Mouse (Mus musculus): Measurements from ENCODE around the gene Zfp609. TPM values are rescaled to one million over a fixed set of nuclear protein-coding genes. Genes with fewer than 3 reads are reported as not detected.

The Zfp609 gene
- polyA plus RNA-seq, 1 experiment from 2014 or later = 1.4 TPM

DNA sequence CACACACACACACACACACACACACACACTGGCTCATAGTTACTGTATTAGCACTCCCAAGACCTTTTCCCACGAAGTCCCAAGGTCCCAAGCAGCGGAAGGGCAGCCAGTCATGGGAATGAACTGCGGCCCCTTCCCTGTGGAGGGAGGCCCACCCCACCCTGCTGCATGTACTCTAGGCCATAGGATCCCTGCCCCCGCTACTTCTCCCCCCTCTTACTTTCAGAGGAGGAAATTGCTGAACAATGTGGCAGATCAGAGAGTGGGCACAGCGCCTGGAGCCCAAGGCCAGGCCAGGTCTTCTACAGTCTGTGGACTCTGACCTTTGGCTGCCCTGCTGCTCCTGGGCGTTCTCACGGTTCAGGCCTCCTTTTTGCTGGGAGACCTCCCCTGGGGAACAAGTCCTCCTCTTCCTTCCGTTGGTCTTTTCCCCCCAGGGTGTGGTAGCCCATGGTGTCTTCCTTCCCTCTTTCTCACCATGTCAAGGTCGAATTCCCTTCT lies 155.9 kb downstream of the Zfp609 start:
- H3K36me3 ChIP-seq (ENCODE audit: control insufficient read depth, insufficient read depth) = no peaks in the 10 kb centered on the region
- no peaks in the 10 kb centered on the region for H3K27me3 ChIP-seq (ENCODE audit: control insufficient read depth, insufficient read depth, low read depth, low read length)
- no peaks in the 10 kb centered on the region for H3K9me3 ChIP-seq (replicated peaks; ENCODE audit: control insufficient read depth, low read length)
- peaks cover 12% of the 10 kb centered on the region for H3K4me1 ChIP-seq (ENCODE audit: control insufficient read depth, low read depth, low read length)
- no peak overlapping the region for H3K27ac ChIP-seq (ENCODE audit: low read length)
- H3K9ac ChIP-seq (ENCODE audit: low read depth, low read length) = no peak overlapping the region
- peak; percentile 5; the same call in 1 of the 2 replicates for ATAC-seq (ENCODE audit: low read depth)
- no peak overlapping the region for H3K4me3 ChIP-seq (ENCODE audit: low read depth, low read length)
- no peak overlapping the region for H3K4me2 ChIP-seq (ENCODE audit: low read depth, low read length)
- 33% methylated on average over 9 of the region's 9 CpGs for WGBS (ENCODE audit: insufficient replicate concordance)

DNA sequence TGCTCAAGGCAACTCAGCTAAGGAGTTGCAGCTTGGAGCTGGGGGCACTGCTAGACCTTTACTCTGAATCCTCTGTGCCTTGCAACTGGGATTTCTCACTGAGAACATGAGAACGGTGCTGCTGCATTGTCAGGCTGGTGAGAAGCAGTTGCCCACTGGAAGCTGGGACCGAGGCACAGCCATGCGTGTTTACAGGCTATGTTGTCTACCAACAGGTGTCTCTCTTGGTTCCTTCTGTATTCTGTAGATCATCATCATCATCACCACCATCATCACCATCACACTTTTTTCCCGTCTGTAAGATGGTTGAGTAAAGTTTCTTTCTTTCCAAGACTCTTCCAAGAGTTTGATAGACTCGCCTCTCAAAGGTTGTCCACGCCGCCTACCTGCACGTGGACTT lies 159.7 kb downstream of the Zfp609 start, which contains the start of gene Oaz2:
TSS of gene Oaz2 (plus strand) at position 301 of the 400 bp plus-strand sequence.
- no peak within 1 kb of the TSS for H3K4me3 ChIP-seq (ENCODE audit: low read depth, low read length)
- H3K4me1 ChIP-seq (ENCODE audit: control insufficient read depth, low read depth, low read length) = peaks cover 5% of the 10 kb centered on the region
- 77% methylated on average over 8 of the region's 8 CpGs for WGBS (ENCODE audit: insufficient replicate concordance)
- H3K9ac ChIP-seq (ENCODE audit: low read depth, low read length) = no peak within 1 kb of the TSS
- H3K27me3 ChIP-seq (ENCODE audit: control insufficient read depth, insufficient read depth, low read depth, low read length) = no peaks in the 10 kb centered on the region
- ATAC-seq (ENCODE audit: low read depth) = no peak
- no peak within 1 kb of the TSS for H3K27ac ChIP-seq (ENCODE audit: low read length)
- H3K4me2 ChIP-seq (ENCODE audit: low read depth, low read length) = no peak within 1 kb of the TSS
- no peaks in the 10 kb centered on the region for H3K36me3 ChIP-seq (ENCODE audit: control insufficient read depth, insufficient read depth)
- H3K9me3 ChIP-seq (replicated peaks; ENCODE audit: control insufficient read depth, low read length) = no peaks in the 10 kb centered on the region

DNA sequence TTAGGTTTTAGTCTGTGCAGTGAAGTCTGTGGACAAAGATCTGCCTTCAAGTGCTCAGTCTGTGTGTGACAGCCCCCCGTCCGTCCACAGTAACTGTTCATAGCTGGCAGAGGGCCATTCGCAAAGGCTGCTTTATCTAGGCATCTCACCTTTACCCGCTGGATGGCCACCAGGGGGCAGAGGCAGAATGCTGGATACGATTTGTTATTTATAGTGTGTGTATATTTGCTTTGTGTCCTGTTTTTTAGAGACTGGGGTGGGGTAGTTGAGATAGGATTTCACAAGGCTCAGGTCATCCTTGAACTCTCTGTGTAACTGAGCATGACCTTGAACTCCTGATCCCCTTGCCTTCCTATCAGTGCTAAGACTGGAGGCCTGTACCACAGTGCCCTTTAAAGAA lies 161.3 kb downstream of the Zfp609 start:
- Histone ChIP-seq H3K27ac (ENCODE audit: low read length) (no peak overlapping the region), H3K4me3 (ENCODE audit: low read depth, low read length) (no peak overlapping the region), H3K9ac (ENCODE audit: low read depth, low read length) (no peak overlapping the region), H3K36me3 (ENCODE audit: control insufficient read depth, insufficient read depth) (no peaks in the 10 kb centered on the region), H3K4me1 (ENCODE audit: control insufficient read depth, low read depth, low read length) (no peaks in the 10 kb centered on the region; the same call in 1 of the 2 replicates), H3K4me2 (ENCODE audit: low read depth, low read length) (no peak overlapping the region), H3K27me3 (ENCODE audit: control insufficient read depth, insufficient read depth, low read depth, low read length) (no peaks in the 10 kb centered on the region), H3K9me3 (replicated peaks; ENCODE audit: control insufficient read depth, low read length) (no peaks in the 10 kb centered on the region)
- WGBS (ENCODE audit: insufficient replicate concordance) = 8% methylated on average over 5 of the region's 5 CpGs
- ATAC-seq (ENCODE audit: low read depth) = 0 out of 2 replicates have a peak, but pooled peaks have one; percentile 41

DNA sequence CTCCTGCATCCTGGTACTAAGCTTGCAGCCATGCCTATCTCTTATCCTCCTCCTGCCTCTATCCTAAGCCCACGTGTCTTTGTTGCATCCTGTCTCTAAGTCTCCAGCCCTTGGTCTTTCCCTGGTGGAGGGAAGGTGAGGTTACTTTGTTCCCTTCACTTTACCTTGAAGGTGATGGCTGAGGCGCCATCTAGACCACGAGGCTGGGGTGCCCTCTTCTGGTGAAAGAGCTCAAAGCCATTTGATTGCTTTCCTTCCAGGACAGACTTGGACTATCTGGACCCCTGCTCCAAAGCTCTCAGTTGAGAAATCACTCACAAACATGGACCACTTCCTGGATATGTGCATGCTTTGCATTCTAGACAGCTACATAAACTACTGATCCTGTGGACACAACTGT lies 163.2 kb downstream of the Zfp609 start:
- Histone ChIP-seq H3K4me2 (ENCODE audit: low read depth, low read length) (no peak overlapping the region), H3K9me3 (replicated peaks; ENCODE audit: control insufficient read depth, low read length) (no peaks in the 10 kb centered on the region), H3K27ac (ENCODE audit: low read length) (no peak overlapping the region), H3K4me1 (ENCODE audit: control insufficient read depth, low read depth, low read length) (no peaks in the 10 kb centered on the region; the same call in 1 of the 2 replicates), H3K4me3 (ENCODE audit: low read depth, low read length) (no peak overlapping the region), H3K36me3 (ENCODE audit: control insufficient read depth, insufficient read depth) (no peaks in the 10 kb centered on the region), H3K27me3 (ENCODE audit: control insufficient read depth, insufficient read depth, low read depth, low read length) (no peaks in the 10 kb centered on the region), H3K9ac (ENCODE audit: low read depth, low read length) (no peak overlapping the region)
- no peak for ATAC-seq (ENCODE audit: low read depth)
- WGBS (ENCODE audit: insufficient replicate concordance) = 3% methylated on average over 3 of the region's 3 CpGs

- no peak overlapping the region for H3K9ac ChIP-seq (ENCODE audit: low read depth, low read length)
- no peak overlapping the region for H3K4me2 ChIP-seq (ENCODE audit: low read depth, low read length)
- 50% methylated on average over 1 of the region's 1 CpGs for WGBS (ENCODE audit: insufficient replicate concordance)
- no peak overlapping the region for H3K27ac ChIP-seq (ENCODE audit: low read length)
- no peak for ATAC-seq (ENCODE audit: low read depth)
- H3K9me3 ChIP-seq (replicated peaks; ENCODE audit: control insufficient read depth, low read length) = no peaks in the 10 kb centered on the region
- H3K4me1 ChIP-seq (ENCODE audit: control insufficient read depth, low read depth, low read length) = no peaks in the 10 kb centered on the region; the same call in 1 of the 2 replicates
- no peak overlapping the region for H3K4me3 ChIP-seq (ENCODE audit: low read depth, low read length)
- no peaks in the 10 kb centered on the region for H3K27me3 ChIP-seq (ENCODE audit: control insufficient read depth, insufficient read depth, low read depth, low read length)
- H3K36me3 ChIP-seq (ENCODE audit: control insufficient read depth, insufficient read depth) = no peaks in the 10 kb centered on the region
Observed at GRCm38 (mm10) chr9:65661493-65661892, 165.9 kb downstream of the Zfp609 start.

GRCm38 (mm10) chr9:65661029-65661428 lies 166.3 kb downstream of the Zfp609 start:
- H3K36me3 ChIP-seq (ENCODE audit: control insufficient read depth, insufficient read depth) = no peaks in the 10 kb centered on the region
- no peak overlapping the region for H3K27ac ChIP-seq (ENCODE audit: low read length)
- ATAC-seq (ENCODE audit: low read depth) = no peak
- no peak overlapping the region for H3K4me2 ChIP-seq (ENCODE audit: low read depth, low read length)
- no peaks in the 10 kb centered on the region for H3K27me3 ChIP-seq (ENCODE audit: control insufficient read depth, insufficient read depth, low read depth, low read length)
- H3K4me3 ChIP-seq (ENCODE audit: low read depth, low read length) = no peak overlapping the region
- no peak overlapping the region for H3K9ac ChIP-seq (ENCODE audit: low read depth, low read length)
- no peaks in the 10 kb centered on the region for H3K9me3 ChIP-seq (replicated peaks; ENCODE audit: control insufficient read depth, low read length)
- H3K4me1 ChIP-seq (ENCODE audit: control insufficient read depth, low read depth, low read length) = no peaks in the 10 kb centered on the region; the same call in 1 of the 2 replicates
- 52% methylated on average over 5 of the region's 5 CpGs for whole genome bisulfite sequencing (ENCODE audit: insufficient replicate concordance)

DNA sequence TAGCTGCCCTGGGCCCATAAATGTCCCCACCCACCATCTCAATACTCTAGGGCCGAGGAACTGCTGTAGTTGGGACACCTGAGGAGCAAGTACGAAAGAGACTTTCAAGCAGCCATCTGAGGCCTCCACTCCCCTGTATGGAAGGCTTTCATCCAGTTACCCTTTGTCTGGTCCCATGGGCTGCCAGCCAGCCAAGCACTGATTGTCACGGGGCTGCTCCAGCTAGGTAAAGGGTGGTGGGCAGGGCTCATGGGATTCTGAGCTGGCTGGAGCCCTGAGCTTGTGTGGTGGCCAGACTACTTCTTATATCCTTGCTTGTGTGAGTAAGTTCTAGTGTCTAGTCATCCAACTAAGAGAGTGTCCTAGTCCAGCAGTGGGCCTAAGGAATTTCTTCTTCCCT lies 170.1 kb downstream of the Zfp609 start:
- Histone ChIP-seq H3K27ac (ENCODE audit: low read length) (no peak overlapping the region), H3K4me3 (ENCODE audit: low read depth, low read length) (no peak overlapping the region), H3K4me1 (ENCODE audit: control insufficient read depth, low read depth, low read length) (no peaks in the 10 kb centered on the region), H3K36me3 (ENCODE audit: control insufficient read depth, insufficient read depth) (no peaks in the 10 kb centered on the region), H3K4me2 (ENCODE audit: low read depth, low read length) (no peak overlapping the region), H3K27me3 (ENCODE audit: control insufficient read depth, insufficient read depth, low read depth, low read length) (no peaks in the 10 kb centered on the region), H3K9me3 (replicated peaks; ENCODE audit: control insufficient read depth, low read length) (no peaks in the 10 kb centered on the region), H3K9ac (ENCODE audit: low read depth, low read length) (no peak overlapping the region)
- no peak for ATAC-seq (ENCODE audit: low read depth)
- WGBS (ENCODE audit: insufficient replicate concordance) = 64% methylated on average over 3 of the region's 3 CpGs

DNA sequence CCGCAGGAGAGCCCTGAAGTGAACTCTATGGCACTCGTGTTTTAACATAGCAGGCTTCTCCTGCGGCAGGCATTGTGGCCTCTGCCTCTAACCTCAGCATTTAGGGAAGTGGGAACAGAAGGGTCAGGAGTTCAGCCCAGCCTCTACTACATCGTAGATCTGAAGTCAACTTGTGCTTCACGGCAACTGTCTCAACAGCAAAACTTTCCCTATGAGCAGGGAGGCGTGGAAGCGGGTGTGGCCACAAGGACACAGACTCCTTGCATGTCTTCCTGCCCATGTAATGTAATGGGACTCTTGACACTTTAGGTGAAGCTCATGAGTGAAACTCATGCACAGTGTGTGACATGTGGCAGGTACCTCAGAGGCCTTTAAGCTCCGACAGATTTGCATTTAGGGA lies 171.8 kb downstream of the Zfp609 start:
- WGBS (ENCODE audit: insufficient replicate concordance) = 34% methylated on average over 8 of the region's 8 CpGs
- Histone ChIP-seq H3K4me2 (ENCODE audit: low read depth, low read length) (no peak overlapping the region), H3K4me3 (ENCODE audit: low read depth, low read length) (no peak overlapping the region), H3K36me3 (ENCODE audit: control insufficient read depth, insufficient read depth) (no peaks in the 10 kb centered on the region), H3K27ac (ENCODE audit: low read length) (no peak overlapping the region), H3K9me3 (replicated peaks; ENCODE audit: control insufficient read depth, low read length) (no peaks in the 10 kb centered on the region), H3K9ac (ENCODE audit: low read depth, low read length) (no peak overlapping the region), H3K27me3 (ENCODE audit: control insufficient read depth, insufficient read depth, low read depth, low read length) (no peaks in the 10 kb centered on the region), H3K4me1 (ENCODE audit: control insufficient read depth, low read depth, low read length) (no peaks in the 10 kb centered on the region)
- no peak for ATAC-seq (ENCODE audit: low read depth)

GRCm38 (mm10) chr9:65654700-65655237 lies 172.6 kb downstream of the Zfp609 start:
- no peak overlapping the region for H3K4me2 ChIP-seq (ENCODE audit: low read depth, low read length)
- H3K27me3 ChIP-seq (ENCODE audit: control insufficient read depth, insufficient read depth, low read depth, low read length) = no peaks in the 10 kb centered on the region
- ATAC-seq (ENCODE audit: low read depth) = no peak
- no peak overlapping the region for H3K27ac ChIP-seq (ENCODE audit: low read length)
- 49% methylated on average over 3 of the region's 3 CpGs for WGBS (ENCODE audit: insufficient replicate concordance)
- H3K36me3 ChIP-seq (ENCODE audit: control insufficient read depth, insufficient read depth) = no peaks in the 10 kb centered on the region
- H3K4me3 ChIP-seq (ENCODE audit: low read depth, low read length) = no peak overlapping the region
- no peaks in the 10 kb centered on the region for H3K9me3 ChIP-seq (replicated peaks; ENCODE audit: control insufficient read depth, low read length)
- no peaks in the 10 kb centered on the region for H3K4me1 ChIP-seq (ENCODE audit: control insufficient read depth, low read depth, low read length)
- H3K9ac ChIP-seq (ENCODE audit: low read depth, low read length) = no peak overlapping the region

All from liver, embryonic 16.5 days (tissue).